Mouse (Mus musculus) small intestine, adult 2 months (tissue): ENCODE results near the gene Gm11172.

Source experiments
- CTCF ChIP-seq: fragments of 200-500 bp; IDR thresholded peaks from 2 replicates; pipeline ENCODE4 v1.5.1; 2012; ENCODE audit warnings: low read depth, mild to moderate bottlenecking, control low read depth, inconsistent platforms, low read length, moderate library complexity, mixed read lengths; ENCODE audit not compliant: insufficient replicate concordance, insufficient read length; ENCODE audit errors: extremely low read depth
- POLR2A ChIP-seq: fragments of 200-500 bp; IDR thresholded peaks from 2 replicates; pipeline ENCODE4 v1.6.1; 2012; ENCODE audit warnings: low read depth, mild to moderate bottlenecking, control low read depth, inconsistent platforms, low read length, moderate library complexity

GRCm38 (mm10) chr16:10825840-10826239 is 13.1 kb downstream of the Gm11172 start:
- TF ChIP-seq CTCF (no peak), POLR2A (no peak)
